Mouse (Mus musculus) hindbrain, embryonic 10.5 days (tissue): ENCODE results near the gene Olfr419. TPM values are rescaled to one million over a fixed set of nuclear protein-coding genes. Genes with fewer than 3 reads are reported as not detected.

Source experiments
- DNase-seq: peaks from one replicate; pipeline ENCODE4 v3.0.0-alpha.2; 2017; ENCODE audit warnings: low spot score
- H3K27ac ChIP-seq: fragments of 300-500 bp; sonication (generic); 2 replicates; pipeline ENCODE4 v1.5.1; 2016; ENCODE audit warnings: mild to moderate bottlenecking, moderate library complexity
- H3K27me3 ChIP-seq: fragments of 300-500 bp; sonication (generic); 2 replicates; pipeline ENCODE4 v1.6.1; 2016; ENCODE audit warnings: mild to moderate bottlenecking; ENCODE audit not compliant: poor library complexity, insufficient read depth, severe bottlenecking
- H3K36me3 ChIP-seq: fragments of 300-500 bp; sonication (generic); 2 replicates; pipeline ENCODE4 v1.6.1; 2016; ENCODE audit warnings: mild to moderate bottlenecking, moderate library complexity
- H3K4me1 ChIP-seq: fragments of 300-500 bp; sonication (generic); replicated peaks from 2 replicates; pipeline ENCODE4 v1.6.1; 2016; ENCODE audit warnings: mild to moderate bottlenecking
- H3K4me3 ChIP-seq: fragments of 300-500 bp; sonication (generic); 2 replicates; pipeline ENCODE4 v1.5.1; 2016; ENCODE audit warnings: mild to moderate bottlenecking, moderate library complexity
- H3K9me3 ChIP-seq: fragments of 300-500 bp; sonication (generic); 2 replicates; pipeline ENCODE4 v1.6.1; 2016; ENCODE audit warnings: mild to moderate bottlenecking, moderate library complexity
- WGBS: fragments of 180-500 bp; shearing (Covaris S2); methylation state at CpG from one replicate; pipeline ENCODE4 v1.1.7; 2016; 5-methylcytosine and 5-hydroxymethylcytosine counted together
- polyA plus RNA-seq: library from polyadenylated mRNA; unstranded; fragments of >200 nt; fragmentation: Nextera tagmentation; extraction: Ambion mirVana; gene quantifications from 2 replicates; pipeline ENCODE4 v1.2.1, GENCODE M21; 2016

The Olfr419 gene
- not detected in 2 replicates for polyA plus RNA-seq

DNA sequence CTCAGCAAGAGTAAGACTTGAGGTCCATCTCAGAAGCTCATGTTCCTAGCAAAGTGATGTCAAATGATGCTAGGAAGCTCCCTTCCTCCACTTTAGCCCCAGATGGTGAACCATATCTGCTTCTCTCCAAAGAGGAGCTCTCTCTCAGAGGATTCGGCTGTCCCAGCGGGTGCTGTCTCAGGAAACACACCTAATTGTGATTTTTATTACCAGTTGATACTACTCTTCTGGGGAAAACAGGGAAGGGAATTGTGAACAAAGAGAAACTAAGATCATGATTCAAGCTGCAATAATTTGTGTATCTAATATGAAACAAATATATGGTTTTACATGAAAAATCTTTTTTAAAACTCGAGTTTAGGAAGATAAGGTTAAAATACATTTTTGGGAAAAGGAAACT is at the start of gene Olfr419:
TSS of gene Olfr419 (minus strand) at position 101 of the 400 bp plus-strand sequence.
- no peak for DNase-seq
- WGBS, result 85% methylated on average over 3 of the region's 3 CpGs
- Histone ChIP-seq H3K4me1 (no peaks in the 10 kb centered on the region), H3K27me3 (no peaks in the 10 kb centered on the region), H3K27ac (no peak within 1 kb of the TSS), H3K36me3 (no peaks in the 10 kb centered on the region), H3K9me3 (no peaks in the 10 kb centered on the region), H3K4me3 (no peak within 1 kb of the TSS)

DNA sequence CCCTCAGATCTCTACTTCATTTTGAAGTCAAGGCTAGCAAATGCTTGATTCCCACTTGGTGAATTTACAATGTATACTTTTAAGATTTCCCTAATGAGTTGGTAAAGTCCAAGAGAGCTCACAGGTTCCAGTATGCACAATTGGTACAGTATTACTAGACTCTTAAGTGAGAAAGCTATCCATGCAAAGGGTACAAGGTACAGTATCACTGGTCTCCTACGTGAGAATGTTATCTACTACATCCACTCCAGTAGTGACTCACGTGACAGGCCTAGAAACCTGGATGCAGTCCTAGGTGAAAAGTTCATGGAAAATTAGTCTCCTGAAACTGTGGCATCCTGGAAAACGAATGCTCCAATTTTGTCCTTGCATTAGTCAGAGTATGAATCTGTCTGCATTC is 18.8 kb upstream of the Olfr419 start:
- H3K27me3 ChIP-seq, result no peaks in the 10 kb centered on the region

GRCm38 (mm10) chr1:174269162-174269561 is 17.3 kb upstream of the Olfr419 start:
- Histone ChIP-seq H3K27me3 (no peaks in the 10 kb centered on the region), H3K9me3 (no peaks in the 10 kb centered on the region), H3K27ac (no peak overlapping the region), H3K4me3 (no peak overlapping the region), H3K36me3 (no peaks in the 10 kb centered on the region), H3K4me1 (no peaks in the 10 kb centered on the region)
- DNase-seq, result no peak
- WGBS, result 86% methylated on average over 4 of the region's 4 CpGs

More for the DNA sequence above, 18.8 kb upstream of the Olfr419 start:
- WGBS, result 86% methylated on average over 3 of the region's 3 CpGs
- no peaks in the 10 kb centered on the region for H3K4me1 ChIP-seq
- no peaks in the 10 kb centered on the region for H3K36me3 ChIP-seq
- no peak overlapping the region for H3K27ac ChIP-seq
- DNase-seq, result no peak
- no peak overlapping the region for H3K4me3 ChIP-seq
- no peaks in the 10 kb centered on the region for H3K9me3 ChIP-seq

DNA sequence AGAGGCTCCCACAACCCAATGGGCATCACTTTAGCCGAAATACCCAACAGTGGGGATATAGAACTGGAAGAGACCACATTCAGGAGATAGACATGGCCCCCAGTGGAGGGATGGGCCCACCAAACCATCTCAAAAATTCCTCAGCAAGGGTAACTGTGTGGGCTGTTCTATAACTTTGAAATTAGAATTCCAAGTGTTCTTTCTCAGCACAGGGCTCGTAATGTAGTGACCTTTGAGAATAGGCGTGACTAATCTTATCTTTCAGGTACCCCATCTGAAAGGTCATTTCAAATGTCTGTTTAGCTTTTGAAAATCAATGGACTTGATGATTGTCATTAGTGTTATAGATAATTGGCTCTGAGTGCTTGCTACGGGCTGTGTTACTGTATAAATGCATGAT is 16.0 kb upstream of the Olfr419 start:
- H3K4me1 ChIP-seq, result no peaks in the 10 kb centered on the region
- WGBS, result 84% methylated on average over 4 of the region's 4 CpGs
- DNase-seq, result no peak
- no peaks in the 10 kb centered on the region for H3K9me3 ChIP-seq
- H3K36me3 ChIP-seq, result no peaks in the 10 kb centered on the region
- no peaks in the 10 kb centered on the region for H3K27me3 ChIP-seq
- H3K27ac ChIP-seq, result no peak overlapping the region
- no peak overlapping the region for H3K4me3 ChIP-seq

DNA sequence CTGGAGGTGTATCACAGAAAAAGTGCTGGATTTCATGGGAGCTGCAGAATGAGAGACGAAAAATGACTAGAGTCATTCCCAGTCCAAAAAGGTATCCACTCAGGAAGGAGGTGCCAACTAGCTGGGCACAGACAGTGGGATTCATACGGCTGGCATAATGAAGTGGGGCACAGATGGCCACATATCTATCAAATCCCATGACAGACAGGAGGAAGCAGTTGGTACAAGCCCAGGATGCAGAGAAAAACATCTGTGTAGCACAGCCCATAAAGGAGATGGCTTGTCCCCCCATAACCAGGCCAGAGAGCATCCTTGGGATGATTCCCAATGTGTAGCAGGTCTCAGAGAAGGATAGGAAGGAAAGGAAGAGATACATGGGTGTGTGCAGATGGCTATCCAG is 1.5 kb downstream of the Olfr419 start:
- 91% methylated on average over 2 of the region's 2 CpGs for whole genome bisulfite sequencing
- no peak overlapping the region for H3K27ac ChIP-seq
- no peaks in the 10 kb centered on the region for H3K4me1 ChIP-seq
- H3K9me3 ChIP-seq, result no peaks in the 10 kb centered on the region
- H3K27me3 ChIP-seq, result no peaks in the 10 kb centered on the region
- DNase-seq, result no peak
- no peak overlapping the region for H3K4me3 ChIP-seq
- no peaks in the 10 kb centered on the region for H3K36me3 ChIP-seq

DNA sequence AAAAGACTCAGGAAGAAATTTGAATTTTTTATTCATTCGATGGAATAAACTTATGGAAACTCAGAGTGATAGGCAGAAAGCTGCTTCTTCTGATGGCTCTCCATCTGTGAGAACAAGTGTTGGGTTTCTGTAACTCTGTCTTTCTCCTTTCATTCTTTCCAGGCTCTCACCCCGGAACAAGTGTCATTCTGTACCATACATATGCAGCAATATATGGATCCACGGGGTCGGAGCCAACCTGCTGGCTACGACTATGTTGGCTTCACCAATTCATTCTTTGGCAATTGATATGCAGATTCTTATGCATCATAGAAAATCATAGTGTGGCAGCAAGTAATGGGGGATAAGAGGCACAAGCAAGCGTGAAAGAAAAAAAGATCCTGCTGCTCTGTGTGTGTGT is 4.7 kb downstream of the Olfr419 start:
- H3K27me3 ChIP-seq, result no peaks in the 10 kb centered on the region
- no peaks in the 10 kb centered on the region for H3K9me3 ChIP-seq
- no peak for DNase-seq
- no peak overlapping the region for H3K4me3 ChIP-seq
- WGBS, result 83% methylated on average over 6 of the region's 6 CpGs
- no peak overlapping the region for H3K27ac ChIP-seq
- no peaks in the 10 kb centered on the region for H3K4me1 ChIP-seq
- H3K36me3 ChIP-seq, result no peaks in the 10 kb centered on the region

- Histone ChIP-seq H3K27me3 (no peaks in the 10 kb centered on the region), H3K36me3 (no peaks in the 10 kb centered on the region), H3K9me3 (no peaks in the 10 kb centered on the region), H3K4me1 (no peaks in the 10 kb centered on the region), H3K4me3 (no peak overlapping the region), H3K27ac (no peak overlapping the region)
- DNase-seq, result no peak
- 94% methylated on average over 1 of the region's 1 CpGs for WGBS
These were observed 5.8 kb downstream of the Olfr419 start for GRCm38 (mm10) chr1:174246080-174246479.

- Histone ChIP-seq H3K36me3 (no peaks in the 10 kb centered on the region), H3K27me3 (no peaks in the 10 kb centered on the region), H3K9me3 (no peaks in the 10 kb centered on the region), H3K4me1 (no peaks in the 10 kb centered on the region), H3K27ac (no peak overlapping the region), H3K4me3 (no peak overlapping the region)
- 96% methylated on average over 2 of the region's 2 CpGs for WGBS
- no peak for DNase-seq
These were observed 7.2 kb downstream of the Olfr419 start for GRCm38 (mm10) chr1:174244621-174245020.

GRCm38 (mm10) chr1:174239916-174240315 is 11.9 kb downstream of the Olfr419 start:
- no peaks in the 10 kb centered on the region for H3K9me3 ChIP-seq
- no peaks in the 10 kb centered on the region for H3K4me1 ChIP-seq
- no peaks in the 10 kb centered on the region for H3K27me3 ChIP-seq
- no peaks in the 10 kb centered on the region for H3K36me3 ChIP-seq
- no peak overlapping the region for H3K27ac ChIP-seq
- WGBS, result 95% methylated on average over 4 of the region's 4 CpGs
- no peak overlapping the region for H3K4me3 ChIP-seq
- no peak for DNase-seq

DNA sequence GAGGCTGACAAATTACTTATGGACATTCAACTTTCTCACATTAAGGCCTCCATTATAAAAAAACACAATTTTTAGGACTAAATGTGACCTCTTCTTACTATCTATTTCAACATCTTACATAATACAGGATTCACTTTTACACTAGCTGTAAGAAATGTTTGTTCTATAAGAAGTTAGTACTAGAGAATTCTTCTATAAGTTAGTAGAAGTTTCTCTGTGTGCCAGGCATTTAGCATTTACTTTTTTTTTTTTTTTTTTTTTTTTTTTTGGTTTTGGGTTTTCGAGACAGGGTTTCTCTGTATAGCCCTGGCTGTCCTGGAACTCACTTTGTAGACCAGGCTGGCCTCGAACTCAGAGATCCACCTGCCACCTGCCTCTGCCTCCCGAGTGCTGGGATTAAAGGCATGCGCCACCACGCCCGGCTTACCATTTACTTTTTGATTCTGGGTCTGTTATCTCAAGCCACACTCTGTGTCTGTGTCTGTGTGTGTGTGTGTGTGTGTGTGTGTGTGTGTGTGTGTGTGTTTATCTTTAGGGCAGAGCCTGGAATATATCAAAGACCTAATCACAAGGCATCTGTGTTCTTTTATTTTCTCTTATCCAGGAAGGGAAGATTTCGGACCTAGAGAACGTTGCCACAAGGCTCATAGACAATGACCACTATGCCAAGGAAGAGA is 35.2 kb downstream of the Olfr419 start:
- H3K27ac ChIP-seq, result no peak overlapping the region
- H3K27me3 ChIP-seq, result no peaks in the 10 kb centered on the region
- no peak for DNase-seq
- H3K4me1 ChIP-seq, result no peaks in the 10 kb centered on the region
- 93% methylated on average over 7 of the region's 8 CpGs for WGBS
- no peaks in the 10 kb centered on the region for H3K9me3 ChIP-seq
- H3K4me3 ChIP-seq, result no peak overlapping the region
- H3K36me3 ChIP-seq, result no peaks in the 10 kb centered on the region

- Histone ChIP-seq H3K27ac (no peak overlapping the region), H3K9me3 (no peaks in the 10 kb centered on the region), H3K27me3 (no peaks in the 10 kb centered on the region), H3K4me1 (no peaks in the 10 kb centered on the region), H3K4me3 (no peak overlapping the region), H3K36me3 (no peaks in the 10 kb centered on the region)
- 79% methylated on average over 8 of the region's 8 CpGs for WGBS
- no peak for DNase-seq
These were observed 36.4 kb downstream of the Olfr419 start for GRCm38 (mm10) chr1:174215270-174216038.

DNA sequence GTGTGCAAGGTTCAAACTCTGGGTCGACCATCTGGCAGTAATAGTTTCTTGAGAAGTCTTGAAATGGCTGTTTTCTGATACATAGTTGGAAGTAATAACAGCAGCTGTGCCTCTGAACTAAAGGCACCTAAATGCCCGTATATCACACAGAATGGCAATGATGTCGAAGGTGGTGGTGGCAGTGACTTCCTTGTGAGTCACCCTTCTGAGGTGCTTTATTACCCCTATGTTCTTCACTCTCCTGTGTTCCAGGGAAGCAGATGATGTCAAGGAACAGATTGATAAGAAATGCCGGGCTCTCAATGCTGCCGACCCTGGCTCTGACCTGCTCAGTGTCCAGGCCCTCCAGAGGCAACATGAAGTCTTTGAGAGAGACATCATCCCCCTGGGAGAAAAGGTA is 39.6 kb downstream of the Olfr419 start:
- WGBS, result 89% methylated on average over 5 of the region's 5 CpGs
- Histone ChIP-seq H3K9me3 (no peaks in the 10 kb centered on the region), H3K27ac (no peak overlapping the region), H3K36me3 (no peaks in the 10 kb centered on the region), H3K4me3 (no peak overlapping the region), H3K27me3 (no peaks in the 10 kb centered on the region), H3K4me1 (no peaks in the 10 kb centered on the region)
- DNase-seq, result no peak

GRCm38 (mm10) chr1:174204699-174205098 is 47.2 kb downstream of the Olfr419 start:
- H3K4me1 ChIP-seq, result no peaks in the 10 kb centered on the region
- no peak for DNase-seq
- H3K27me3 ChIP-seq, result no peaks in the 10 kb centered on the region
- H3K9me3 ChIP-seq, result no peaks in the 10 kb centered on the region
- no peak overlapping the region for H3K4me3 ChIP-seq
- 82% methylated on average over 7 of the region's 7 CpGs for WGBS
- no peak overlapping the region for H3K27ac ChIP-seq
- H3K36me3 ChIP-seq, result no peaks in the 10 kb centered on the region
